ENCODE assay signal across 10 mouse cellular contexts in the genomic region with DNA sequence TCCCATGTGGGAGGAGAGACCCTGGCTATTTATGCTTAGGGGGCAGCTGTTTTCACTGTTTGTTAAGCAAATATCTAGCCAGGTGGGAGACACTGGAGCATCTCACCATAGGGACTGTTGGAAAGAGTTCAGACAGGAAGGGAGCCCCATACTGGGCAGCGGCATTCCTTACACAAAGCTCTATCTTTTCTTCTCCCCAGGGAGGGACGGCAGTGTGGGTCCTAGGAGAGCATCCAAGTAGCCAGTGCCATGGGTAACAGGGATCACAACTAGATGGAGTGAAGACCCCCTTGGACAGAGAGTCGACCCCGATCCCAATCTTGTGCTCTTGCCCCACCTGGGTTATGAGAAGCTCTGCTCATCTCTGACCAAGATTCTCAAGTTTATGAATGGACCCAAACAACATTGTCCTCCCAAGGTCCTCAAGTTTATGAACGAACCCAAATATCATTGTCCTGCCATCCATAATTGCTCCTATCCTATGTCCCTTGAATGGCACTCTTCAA.
"Had no signal": no experiment of that assay in that cellular context is flagged by ENCODE, and none has a peak within 500 bp of the region (broad histone marks: within the 10 kb centered on the region; RNA-seq: fewer than 3 reads in every experiment).

No protein-coding gene starts in this region.

- H3K9me3 ChIP-seq: midbrain, embryonic 10.5 days; midbrain, embryonic 12.5 days; neural tube, embryonic 12.5 days; stomach, embryonic 15.5 days had no signal

- H3K4me2 ChIP-seq: lung, embryonic 14.5 days; midbrain, embryonic 12.5 days; neural tube, embryonic 12.5 days; stomach, embryonic 15.5 days had no signal

- H3K27ac ChIP-seq: midbrain, embryonic 10.5 days; midbrain, embryonic 12.5 days; neural tube, embryonic 12.5 days; stomach, embryonic 15.5 days; stomach, postnatal 0 days had no signal

- DNase-seq: right cerebral cortex, postnatal 14 days; thymus, postnatal 14 days; thymus, postnatal 36 days had no signal

- H3K36me3 ChIP-seq: midbrain, embryonic 10.5 days; midbrain, embryonic 12.5 days; neural tube, embryonic 12.5 days; stomach, embryonic 15.5 days had no signal

- ATAC-seq: midbrain, embryonic 16.5 days had no signal

- H3K4me3 ChIP-seq: midbrain, embryonic 10.5 days; midbrain, embryonic 12.5 days; neural tube, embryonic 12.5 days; stomach, embryonic 15.5 days had no signal

- H3K27me3 ChIP-seq: midbrain, embryonic 12.5 days; neural tube, embryonic 12.5 days; stomach, embryonic 15.5 days had no signal

- H3K9ac ChIP-seq: lung, embryonic 14.5 days; midbrain, embryonic 12.5 days; neural tube, embryonic 12.5 days; stomach, embryonic 15.5 days had no signal

- H3K4me1 ChIP-seq: midbrain, embryonic 10.5 days; midbrain, embryonic 12.5 days; neural tube, embryonic 12.5 days; stomach, embryonic 15.5 days had no signal
